Mouse (Mus musculus): ENCODE results near the gene St14.

- TF ChIP-seq POLR2A (IDR thresholded peaks at IDR 0.05; ENCODE audit: insufficient read length, low read depth) (no peak), MYOD1 (IDR thresholded peaks at IDR 0.05; ENCODE audit: control insufficient read depth in 1 of 3, insufficient read length in 2 of 3, low read depth in 2 of 3) (no peak), MYOG (IDR thresholded peaks at IDR 0.05; ENCODE audit: control insufficient read depth in 1 of 3, insufficient read depth in 1 of 3, insufficient read length in 2 of 3, low read depth in 2 of 3) (no peak), TCF12 (IDR thresholded peaks at IDR 0.05; ENCODE audit: insufficient read depth, poor library complexity, severe bottlenecking) (no peak), MAX (IDR thresholded peaks at IDR 0.05; ENCODE audit: low read depth) (no peak), USF1 (IDR thresholded peaks at IDR 0.05; ENCODE audit: low read depth) (no peak), E2F4 (IDR thresholded peaks at IDR 0.05; ENCODE audit: insufficient read depth) (no peak), POLR2AphosphoS2 (IDR thresholded peaks at IDR 0.05; ENCODE audit: insufficient read length, low read depth) (no peak)
Measured at GRCm38 (mm10) chr9:31129956-31130355, 1.7 kb downstream of the St14 start.
